9 mouse cellular contexts compared by ENCODE assay signal in the genomic region with DNA sequence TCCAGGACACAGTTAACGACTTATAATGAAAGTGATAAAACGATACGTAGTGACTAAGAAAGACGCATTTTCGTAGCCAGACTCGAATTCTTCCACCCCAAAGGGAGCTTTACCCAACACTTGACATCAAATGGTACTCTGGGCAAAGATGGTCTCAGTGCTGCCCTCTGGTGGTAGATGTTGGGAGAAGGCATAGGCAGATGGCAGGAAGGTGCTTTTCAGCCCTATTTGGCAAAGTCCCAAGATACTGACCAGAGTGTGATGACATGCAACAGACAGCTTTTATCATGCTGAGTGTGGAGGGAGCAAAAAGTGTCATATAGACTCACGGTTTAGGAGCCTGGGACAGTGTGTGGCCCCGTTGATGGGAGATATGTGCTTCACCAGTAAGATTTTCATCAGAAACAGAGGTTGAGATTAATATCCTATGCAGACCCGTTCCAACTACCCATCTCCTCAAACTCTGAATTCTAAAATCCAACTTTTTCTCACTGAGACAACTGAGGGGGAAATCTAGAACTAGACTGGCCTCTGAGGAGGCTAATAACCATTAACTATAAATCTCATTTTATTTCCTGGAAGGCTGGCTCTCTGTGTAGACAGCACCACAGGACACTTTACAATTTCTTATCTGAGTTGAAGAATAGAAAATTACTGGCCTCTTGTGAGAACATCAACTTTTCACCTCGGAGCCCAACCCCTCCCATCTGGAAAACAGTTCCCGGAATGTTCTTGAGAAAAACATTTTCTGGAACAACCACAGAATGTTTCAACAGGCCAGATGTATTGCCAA. TPM values are rescaled to one million over a fixed set of nuclear protein-coding genes. Genes with fewer than 3 reads are reported as not detected.
DNase-seq lines count a peak whose midpoint lies in the region; ATAC-seq and TF ChIP-seq lines count a peak whose summit lies in the region.
"Had no signal": no experiment of that assay in that cellular context is flagged by ENCODE, and none has a peak within 500 bp of the region (broad histone marks: within the 10 kb centered on the region; RNA-seq: fewer than 3 reads in every experiment).

No protein-coding gene starts in this region.

- H3K36me3 ChIP-seq in kidney, embryonic 15.5 days = no peaks in the 10 kb centered on the region
- no peaks in the 10 kb centered on the region for H3K36me3 ChIP-seq in embryonic facial prominence, embryonic 14.5 days (ENCODE audit: control insufficient read depth, insufficient read depth, low read length)
- H3K36me3 ChIP-seq in splenic B cell, adult 2 months (ENCODE audit: control insufficient read depth, insufficient read depth, low read length, poor library complexity, severe bottlenecking) = no peaks in the 10 kb centered on the region

- no peak overlapping the region for H3K27ac ChIP-seq in kidney, embryonic 15.5 days
- no peak overlapping the region for H3K27ac ChIP-seq in embryonic facial prominence, embryonic 14.5 days (replicated peaks; ENCODE audit: low read depth, low read length)

- no peaks in the 10 kb centered on the region for H3K27me3 ChIP-seq in kidney, embryonic 15.5 days
- no peaks in the 10 kb centered on the region for H3K27me3 ChIP-seq in embryonic facial prominence, embryonic 14.5 days (replicated peaks; ENCODE audit: control insufficient read depth, insufficient read depth, low read length)
- H3K27me3 ChIP-seq in splenic B cell, adult 2 months (ENCODE audit: control insufficient read depth, insufficient read depth, low read length, poor library complexity, severe bottlenecking) = no peaks in the 10 kb centered on the region

- ATAC-seq in kidney, embryonic 15.5 days (replicated peaks; ENCODE audit: low FRiP score) = no peak
- peak; percentile 15; the same call in 1 of the 2 replicates for ATAC-seq in embryonic facial prominence, embryonic 14.5 days (ENCODE audit: low read depth)
- peak; percentile 60 for ATAC-seq in megakaryocyte progenitor cell, adult 5-6 weeks (replicated peaks; ENCODE audit: poor library complexity)

- TF ChIP-seq POLR2A in brain, embryonic 14.5 days (IDR thresholded peaks at IDR 0.05; ENCODE audit: borderline replicate concordance, extremely low read depth, insufficient read depth, insufficient read length, poor library complexity, severe bottlenecking) = no peak

- DNase-seq in kidney, adult 11 months = peak; percentile 38
- DNase-seq in ES-CJ7 (ENCODE audit: low read depth, low spot score) = peak; percentile 79
- peak; percentile 49 for DNase-seq in brain, embryonic 14.5 days (ENCODE audit: low read depth)
- DNase-seq in embryonic facial prominence, embryonic 14.5 days (ENCODE audit: low spot score) = peak; percentile 23
- peak; percentile 74 for DNase-seq in kidney, postnatal 10 days
- DNase-seq in splenic B cell, adult 2 months (ENCODE audit: low read depth, low spot score) = peak; percentile 83

- no peaks in the 10 kb centered on the region for H3K4me1 ChIP-seq in kidney, embryonic 15.5 days
- H3K4me1 ChIP-seq in embryonic facial prominence, embryonic 14.5 days (ENCODE audit: control insufficient read depth, insufficient read depth, low read length) = no peaks in the 10 kb centered on the region

- no peak overlapping the region for H3K9ac ChIP-seq in kidney, embryonic 15.5 days
- H3K9ac ChIP-seq in embryonic facial prominence, embryonic 14.5 days (ENCODE audit: low read depth, low read length) = no peak overlapping the region

- peak; percentile 70; the same call in 1 of the 2 replicates for TF ChIP-seq CTCF in brain, embryonic 14.5 days (IDR thresholded peaks at IDR 0.05; ENCODE audit: borderline replicate concordance, extremely low read depth, insufficient read depth, insufficient read length)

- no peak overlapping the region for H3K4me3 ChIP-seq in kidney, embryonic 15.5 days (replicated peaks)
- H3K4me3 ChIP-seq in embryonic facial prominence, embryonic 14.5 days (ENCODE audit: low read depth, low read length) = no peak overlapping the region
- H3K4me3 ChIP-seq: erythroblast, embryonic 14.5 days had no signal

- 71% methylated on average over 11 of the region's 11 CpGs for WGBS in kidney, embryonic 15.5 days
- WGBS in embryonic facial prominence, embryonic 14.5 days = 70% methylated on average over 11 of the region's 11 CpGs

- H3K9me3 ChIP-seq in kidney, embryonic 15.5 days (replicated peaks) = no peaks in the 10 kb centered on the region
- no peaks in the 10 kb centered on the region for H3K9me3 ChIP-seq in embryonic facial prominence, embryonic 14.5 days (ENCODE audit: control insufficient read depth, low read length)

- H3K4me2 ChIP-seq in kidney, embryonic 15.5 days = no peak overlapping the region
- no peak overlapping the region for H3K4me2 ChIP-seq in embryonic facial prominence, embryonic 14.5 days (ENCODE audit: low read depth, low read length)

RNA-seq across cellular contexts. Expression of gene St6galnac5, which starts 23.5 kb away (rescaled TPM):
- 1.0 and 1.2 TPM in 2 replicates for polyA plus RNA-seq in kidney, embryonic 15.5 days (2015; fragmentation: Nextera tagmentation; extraction: Ambion mirVana)
- polyA plus RNA-seq in brain, embryonic 14.5 days (2012; rRNA removed) = 17.7 and 24.4 TPM in 2 replicates
- 1.1 and 1.2 TPM in 2 replicates for polyA plus RNA-seq in embryonic facial prominence, embryonic 14.5 days (2014; fragmentation: Nextera tagmentation; extraction: Ambion mirVana)
- not detected in 2 replicates for total RNA-seq in megakaryocyte progenitor cell, adult 5-6 weeks (2015)
- 0.08 TPM in 1 of 2 replicates, not detected in the other for total RNA-seq in megakaryocyte progenitor cell, adult 5-6 weeks (2017)
- polyA plus RNA-seq: erythroblast, embryonic 14.5 days had no signal

Comparison
In these comparisons a context has a peak if more than half of its experiments do, and no peak if none do; other contexts are left out.
1. DNase-seq: peak in every context shown above with its lines; median percentile 83 in splenic B cell, adult 2 months; 79 in ES-CJ7; 74 in kidney, postnatal 10 days; 49 in brain, embryonic 14.5 days; 38 in kidney, adult 11 months; 23 in embryonic facial prominence, embryonic 14.5 days.